Mouse (Mus musculus): Measurements from ENCODE around the gene Clec1b. TPM values are rescaled to one million over a fixed set of nuclear protein-coding genes. Genes with fewer than 3 reads are reported as not detected.

Gene Clec1b
- polyA plus RNA-seq, 1 experiment from 2014 or later, result 5.6 TPM

- H3K9me3 ChIP-seq (ENCODE audit: control insufficient read depth, low read length), result no peaks in the 10 kb centered on the region
- H3K36me3 ChIP-seq (ENCODE audit: control insufficient read depth, insufficient read depth, low read length), result no peaks in the 10 kb centered on the region
- H3K4me2 ChIP-seq (ENCODE audit: low read length), result no peak overlapping the region
- H3K27me3 ChIP-seq (ENCODE audit: control insufficient read depth, insufficient read depth, low read length), result no peaks in the 10 kb centered on the region
- H3K27ac ChIP-seq (replicated peaks in 1 of 2; ENCODE audit: control insufficient read depth in 1 of 2, insufficient read depth in 1 of 2, low read depth in 2 of 2, low read length in 2 of 2), result no peak overlapping the region
- 78% methylated on average over 1 of the region's 1 CpGs for WGBS
- H3K4me3 ChIP-seq (ENCODE audit: control insufficient read depth in 1 of 2, insufficient read depth in 1 of 2, low read depth in 1 of 2, low read length in 2 of 2), result no peak overlapping the region
- no peaks in the 10 kb centered on the region for H3K4me1 ChIP-seq (ENCODE audit: control insufficient read depth in 2 of 2, insufficient read depth in 2 of 2, low read length in 2 of 2)
- H3K9ac ChIP-seq (ENCODE audit: low read length), result no peak overlapping the region
- ATAC-seq (ENCODE audit: insufficient number of reproducible peaks, insufficient read depth, low FRiP score, low read depth), result no peak
Measured at GRCm38 (mm10) chr6:129414177-129414576, 17.1 kb downstream of the Clec1b start.

DNA sequence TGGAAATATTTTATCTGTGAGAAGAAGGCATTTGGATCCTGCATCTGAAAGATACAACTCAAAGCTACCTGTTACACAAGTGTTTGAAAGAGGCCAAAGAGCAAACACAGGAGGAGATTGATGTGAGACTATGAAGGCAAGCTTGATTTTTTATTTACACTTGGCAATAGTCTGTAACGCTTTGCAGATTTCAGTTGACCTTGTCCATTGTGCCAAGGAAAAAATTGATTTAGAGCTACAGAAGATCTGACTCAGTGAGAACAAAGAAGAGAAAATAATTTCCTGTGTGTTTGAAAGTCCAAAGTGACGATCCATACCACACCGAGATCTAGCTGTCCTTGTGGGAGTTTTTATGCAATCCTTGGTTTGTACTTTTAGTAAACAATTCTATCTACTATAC is 25.2 kb downstream of the Clec1b start:
- H3K9me3 ChIP-seq (ENCODE audit: control insufficient read depth, low read length), result no peaks in the 10 kb centered on the region
- H3K27me3 ChIP-seq (ENCODE audit: control insufficient read depth, insufficient read depth, low read length), result no peaks in the 10 kb centered on the region
- no peak overlapping the region for H3K9ac ChIP-seq (ENCODE audit: low read length)
- no peak overlapping the region for H3K4me2 ChIP-seq (ENCODE audit: low read length)
- no peak overlapping the region for H3K27ac ChIP-seq (replicated peaks in 1 of 2; ENCODE audit: control insufficient read depth in 1 of 2, insufficient read depth in 1 of 2, low read depth in 2 of 2, low read length in 2 of 2)
- H3K4me1 ChIP-seq (ENCODE audit: control insufficient read depth in 2 of 2, insufficient read depth in 2 of 2, low read length in 2 of 2), result peaks cover 5 to 10% of the 10 kb centered on the region in 2 experiments; a peak in 3 of 4 replicates
- ATAC-seq (ENCODE audit: insufficient number of reproducible peaks, insufficient read depth, low FRiP score, low read depth), result no peak
- no peaks in the 10 kb centered on the region for H3K36me3 ChIP-seq (ENCODE audit: control insufficient read depth, insufficient read depth, low read length)
- 82% methylated on average over 3 of the region's 3 CpGs for WGBS
- no peak overlapping the region for H3K4me3 ChIP-seq (ENCODE audit: control insufficient read depth in 1 of 2, insufficient read depth in 1 of 2, low read depth in 1 of 2, low read length in 2 of 2)

GRCm38 (mm10) chr6:129423040-129423733 is 26.1 kb downstream of the Clec1b start:
- H3K36me3 ChIP-seq (ENCODE audit: control insufficient read depth, insufficient read depth, low read length), result no peaks in the 10 kb centered on the region
- H3K9me3 ChIP-seq (ENCODE audit: control insufficient read depth, low read length), result no peaks in the 10 kb centered on the region
- H3K4me3 ChIP-seq (ENCODE audit: control insufficient read depth in 1 of 2, insufficient read depth in 1 of 2, low read depth in 1 of 2, low read length in 2 of 2), result no peak overlapping the region
- no peak overlapping the region for H3K9ac ChIP-seq (ENCODE audit: low read length)
- H3K4me2 ChIP-seq (ENCODE audit: low read length), result peak overlapping the region; percentile 24
- ATAC-seq (ENCODE audit: insufficient number of reproducible peaks, insufficient read depth, low FRiP score, low read depth), result peak; percentile 21; the same call in 1 of the 2 replicates
- peak overlapping the region; percentile 35 to 43; a peak in 3 of 4 replicates for H3K27ac ChIP-seq (replicated peaks in 1 of 2; ENCODE audit: control insufficient read depth in 1 of 2, insufficient read depth in 1 of 2, low read depth in 2 of 2, low read length in 2 of 2)
- WGBS, result 53% methylated on average over 4 of the region's 4 CpGs
- H3K4me1 ChIP-seq (ENCODE audit: control insufficient read depth in 2 of 2, insufficient read depth in 2 of 2, low read length in 2 of 2), result peaks cover 5 to 10% of the 10 kb centered on the region in 2 experiments; a peak in 3 of 4 replicates
- H3K27me3 ChIP-seq (ENCODE audit: control insufficient read depth, insufficient read depth, low read length), result no peaks in the 10 kb centered on the region

DNA sequence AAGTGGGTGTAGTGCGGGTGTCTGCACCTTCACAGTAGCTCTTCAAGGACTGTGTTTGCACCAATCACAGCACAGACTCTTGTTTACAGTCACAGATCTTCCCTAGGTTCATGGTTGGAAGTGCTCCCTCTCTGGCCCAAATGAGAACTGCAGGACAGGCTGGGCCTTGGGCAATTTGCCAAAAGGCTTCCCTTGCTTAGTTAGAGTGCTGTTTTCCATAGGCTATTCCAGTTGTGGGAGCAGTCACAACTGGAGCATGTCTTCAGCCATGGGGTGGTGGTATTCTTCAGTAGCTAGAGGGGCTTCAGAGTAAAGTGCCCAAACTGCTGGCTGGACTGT is 26.6 kb downstream of the Clec1b start:
- no peak overlapping the region for H3K9ac ChIP-seq (ENCODE audit: low read length)
- H3K4me1 ChIP-seq (ENCODE audit: control insufficient read depth in 2 of 2, insufficient read depth in 2 of 2, low read length in 2 of 2), result peaks cover 5 to 10% of the 10 kb centered on the region in 2 experiments; a peak in 3 of 4 replicates
- no peak overlapping the region for H3K4me3 ChIP-seq (ENCODE audit: control insufficient read depth in 1 of 2, insufficient read depth in 1 of 2, low read depth in 1 of 2, low read length in 2 of 2)
- WGBS, result 10% methylated on average over 1 of the region's 1 CpGs
- no peaks in the 10 kb centered on the region for H3K9me3 ChIP-seq (ENCODE audit: control insufficient read depth, low read length)
- no peaks in the 10 kb centered on the region for H3K36me3 ChIP-seq (ENCODE audit: control insufficient read depth, insufficient read depth, low read length)
- no peaks in the 10 kb centered on the region for H3K27me3 ChIP-seq (ENCODE audit: control insufficient read depth, insufficient read depth, low read length)
- H3K27ac ChIP-seq (replicated peaks in 1 of 2; ENCODE audit: control insufficient read depth in 1 of 2, insufficient read depth in 1 of 2, low read depth in 2 of 2, low read length in 2 of 2), result peak overlapping the region; percentile 35 to 43; a peak in 2 of 4 replicates
- ATAC-seq (ENCODE audit: insufficient number of reproducible peaks, insufficient read depth, low FRiP score, low read depth), result 0 out of 2 replicates have a peak, but pooled peaks have one; percentile 66
- peak overlapping the region; percentile 24 for H3K4me2 ChIP-seq (ENCODE audit: low read length)

GRCm38 (mm10) chr6:129425217-129425616 is 28.1 kb downstream of the Clec1b start:
- 63% methylated on average over 5 of the region's 5 CpGs for WGBS
- ATAC-seq (ENCODE audit: insufficient number of reproducible peaks, insufficient read depth, low FRiP score, low read depth), result no peak
- H3K9ac ChIP-seq (ENCODE audit: low read length), result no peak overlapping the region
- H3K27ac ChIP-seq (replicated peaks in 1 of 2; ENCODE audit: control insufficient read depth in 1 of 2, insufficient read depth in 1 of 2, low read depth in 2 of 2, low read length in 2 of 2), result peak overlapping the region; percentile 57 to 75; a peak in 3 of 4 replicates
- no peak overlapping the region for H3K4me2 ChIP-seq (ENCODE audit: low read length)
- H3K36me3 ChIP-seq (ENCODE audit: control insufficient read depth, insufficient read depth, low read length), result no peaks in the 10 kb centered on the region
- H3K4me3 ChIP-seq (ENCODE audit: control insufficient read depth in 1 of 2, insufficient read depth in 1 of 2, low read depth in 1 of 2, low read length in 2 of 2), result no peak overlapping the region
- no peaks in the 10 kb centered on the region for H3K27me3 ChIP-seq (ENCODE audit: control insufficient read depth, insufficient read depth, low read length)
- H3K9me3 ChIP-seq (ENCODE audit: control insufficient read depth, low read length), result no peaks in the 10 kb centered on the region
- peaks cover 5 to 10% of the 10 kb centered on the region in 2 experiments; a peak in 3 of 4 replicates for H3K4me1 ChIP-seq (ENCODE audit: control insufficient read depth in 2 of 2, insufficient read depth in 2 of 2, low read length in 2 of 2)

GRCm38 (mm10) chr6:129425812-129426211 is 28.7 kb downstream of the Clec1b start:
- peak overlapping the region in 1 of 2 experiments; percentile 41; a peak in 1 of 4 replicates for H3K27ac ChIP-seq (replicated peaks in 1 of 2; ENCODE audit: control insufficient read depth in 1 of 2, insufficient read depth in 1 of 2, low read depth in 2 of 2, low read length in 2 of 2)
- WGBS, result 32% methylated on average over 5 of the region's 5 CpGs
- peak; percentile 78 for ATAC-seq (ENCODE audit: insufficient number of reproducible peaks, insufficient read depth, low FRiP score, low read depth)

GRCm38 (mm10) chr6:129427281-129427680 is 30.2 kb downstream of the Clec1b start:
- Histone ChIP-seq H3K4me3 (ENCODE audit: control insufficient read depth in 1 of 2, insufficient read depth in 1 of 2, low read depth in 1 of 2, low read length in 2 of 2) (no peak overlapping the region), H3K27me3 (ENCODE audit: control insufficient read depth, insufficient read depth, low read length) (no peaks in the 10 kb centered on the region), H3K27ac (replicated peaks in 1 of 2; ENCODE audit: control insufficient read depth in 1 of 2, insufficient read depth in 1 of 2, low read depth in 2 of 2, low read length in 2 of 2) (no peak overlapping the region), H3K36me3 (ENCODE audit: control insufficient read depth, insufficient read depth, low read length) (no peaks in the 10 kb centered on the region), H3K9ac (ENCODE audit: low read length) (no peak overlapping the region), H3K4me2 (ENCODE audit: low read length) (no peak overlapping the region), H3K9me3 (ENCODE audit: control insufficient read depth, low read length) (no peaks in the 10 kb centered on the region), H3K4me1 (ENCODE audit: control insufficient read depth in 2 of 2, insufficient read depth in 2 of 2, low read length in 2 of 2) (peaks cover 5 to 10% of the 10 kb centered on the region in 2 experiments; a peak in 3 of 4 replicates)
- 65% methylated on average over 4 of the region's 4 CpGs for WGBS
- ATAC-seq (ENCODE audit: insufficient number of reproducible peaks, insufficient read depth, low FRiP score, low read depth), result no peak

More at GRCm38 (mm10) chr6:129425812-129426211, 28.7 kb downstream of the Clec1b start:
- Histone ChIP-seq H3K36me3 (ENCODE audit: control insufficient read depth, insufficient read depth, low read length) (no peaks in the 10 kb centered on the region), H3K9me3 (ENCODE audit: control insufficient read depth, low read length) (no peaks in the 10 kb centered on the region), H3K4me3 (ENCODE audit: control insufficient read depth in 1 of 2, insufficient read depth in 1 of 2, low read depth in 1 of 2, low read length in 2 of 2) (no peak overlapping the region), H3K27me3 (ENCODE audit: control insufficient read depth, insufficient read depth, low read length) (no peaks in the 10 kb centered on the region), H3K4me2 (ENCODE audit: low read length) (no peak overlapping the region), H3K9ac (ENCODE audit: low read length) (no peak overlapping the region), H3K4me1 (ENCODE audit: control insufficient read depth in 2 of 2, insufficient read depth in 2 of 2, low read length in 2 of 2) (peaks cover 5 to 10% of the 10 kb centered on the region in 2 experiments; a peak in 3 of 4 replicates)

Measured in heart, embryonic 14.5 days (tissue).